Mouse (Mus musculus) spleen, postnatal 14 days (tissue): ENCODE data around the gene Wdr48.

Source experiments
- DNase-seq, 2 experiments: peaks; one replicate each; pipeline ENCODE4 v3.0.0; 2021 to 2022; ENCODE audit warnings: low spot score in 2 of 2

The Wdr48 gene

DNA sequence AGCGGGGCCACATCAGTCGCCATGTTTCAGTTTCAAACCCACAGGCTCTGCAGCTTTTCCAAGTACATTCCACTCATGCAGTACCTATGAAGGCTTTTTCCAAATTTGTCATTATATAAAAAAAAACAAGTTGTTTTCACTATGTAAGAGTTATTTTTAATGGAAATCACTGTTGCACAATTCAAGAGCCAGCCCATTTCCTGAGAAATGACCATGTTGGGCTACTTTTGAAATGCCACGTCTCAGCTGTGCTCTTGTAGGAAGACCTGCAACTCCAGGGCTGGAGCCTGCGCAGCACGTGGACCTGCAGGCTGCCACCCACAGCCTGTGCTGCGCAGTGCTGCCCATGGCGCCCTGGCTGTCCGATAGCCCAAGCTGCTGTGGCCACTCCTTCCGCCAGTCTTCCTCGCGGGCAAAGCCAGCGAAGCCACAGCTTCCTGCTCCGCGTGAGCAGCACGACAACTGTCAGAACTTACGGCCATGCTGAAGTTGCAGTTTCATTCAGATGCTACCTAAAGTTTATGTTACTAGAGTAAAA, 30.5 kb downstream of the Wdr48 start:
- DNase-seq = no peak

DNA sequence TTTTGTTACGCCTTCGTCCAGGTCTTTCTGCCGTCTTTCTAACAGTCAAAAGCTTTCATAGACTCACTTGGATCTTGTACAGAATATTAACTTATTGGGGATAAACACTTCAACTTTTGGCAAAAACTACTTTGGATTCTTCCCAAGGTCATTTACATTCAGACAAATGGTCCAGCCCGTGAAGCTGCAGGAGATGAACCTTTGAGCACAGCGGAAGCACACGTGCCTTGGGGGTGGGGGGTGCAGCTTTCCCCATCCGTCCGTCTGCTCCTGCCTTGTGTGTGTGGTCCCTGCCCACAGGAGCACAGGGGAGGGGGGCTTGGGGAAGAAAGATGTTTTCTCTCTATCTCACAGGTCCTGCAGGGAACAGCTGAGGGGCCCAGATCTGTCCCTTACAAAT, 31.1 kb downstream of the Wdr48 start:
- DNase-seq = no peak

DNA sequence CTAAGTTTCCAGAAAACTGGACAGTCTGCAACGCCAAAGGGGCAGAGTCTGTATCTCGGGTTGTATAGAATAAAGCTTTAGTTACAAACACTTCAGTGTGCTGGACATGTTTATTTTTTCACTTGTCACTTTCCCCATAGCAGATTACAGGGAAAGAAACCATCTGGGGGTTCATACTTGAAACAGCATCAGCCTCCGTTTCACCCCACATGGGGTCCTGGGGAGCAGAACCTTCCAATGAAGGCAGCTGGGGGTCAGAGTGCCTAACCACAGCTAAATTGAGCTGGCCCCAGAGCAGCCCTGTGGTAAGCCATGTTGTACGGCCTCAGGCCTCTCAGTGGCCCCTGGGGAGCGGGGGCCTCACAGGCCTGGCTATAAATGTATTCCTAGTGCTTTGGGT, 31.8 kb downstream of the Wdr48 start:
- no peak for DNase-seq

DNA sequence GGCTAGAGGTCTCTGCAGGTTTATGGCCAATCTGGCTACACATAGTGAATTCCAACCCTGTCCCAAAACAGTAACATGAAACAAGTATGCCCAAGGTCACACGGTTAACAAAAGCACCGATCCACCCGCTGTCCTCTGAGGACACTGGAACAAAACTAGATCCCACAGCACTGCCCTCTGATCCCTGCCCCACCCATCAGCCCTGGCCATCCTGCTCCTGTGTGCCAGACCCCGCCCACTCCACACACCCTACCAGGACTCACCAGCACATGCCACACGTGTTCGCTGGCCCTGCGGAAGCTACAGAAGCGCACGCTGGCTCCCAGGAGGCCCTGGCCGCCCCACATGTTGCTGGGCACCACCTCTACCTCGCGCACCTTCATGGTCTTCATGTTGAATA, 37.7 kb downstream of the Wdr48 start:
- DNase-seq = no peak

DNA sequence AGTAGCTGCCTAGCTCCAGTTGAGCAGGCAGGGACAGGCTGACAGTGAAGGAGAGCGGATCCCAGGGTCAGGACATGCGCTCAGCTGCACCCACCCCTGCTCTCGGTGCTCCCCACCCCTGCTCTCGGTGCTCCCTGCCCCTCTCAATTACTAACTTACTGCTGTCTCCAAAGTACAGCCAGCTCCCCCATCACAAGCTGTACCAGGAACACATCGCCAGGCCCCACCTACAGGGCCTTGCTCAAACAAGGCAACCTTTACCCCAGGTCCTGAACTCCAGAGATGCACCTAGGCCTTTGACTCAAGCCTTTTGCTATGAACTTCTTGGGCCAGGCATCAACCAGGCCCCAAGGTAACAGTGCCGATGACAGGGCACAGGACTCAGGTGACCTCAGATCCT, 39.0 kb downstream of the Wdr48 start:
- DNase-seq = no peak

DNA sequence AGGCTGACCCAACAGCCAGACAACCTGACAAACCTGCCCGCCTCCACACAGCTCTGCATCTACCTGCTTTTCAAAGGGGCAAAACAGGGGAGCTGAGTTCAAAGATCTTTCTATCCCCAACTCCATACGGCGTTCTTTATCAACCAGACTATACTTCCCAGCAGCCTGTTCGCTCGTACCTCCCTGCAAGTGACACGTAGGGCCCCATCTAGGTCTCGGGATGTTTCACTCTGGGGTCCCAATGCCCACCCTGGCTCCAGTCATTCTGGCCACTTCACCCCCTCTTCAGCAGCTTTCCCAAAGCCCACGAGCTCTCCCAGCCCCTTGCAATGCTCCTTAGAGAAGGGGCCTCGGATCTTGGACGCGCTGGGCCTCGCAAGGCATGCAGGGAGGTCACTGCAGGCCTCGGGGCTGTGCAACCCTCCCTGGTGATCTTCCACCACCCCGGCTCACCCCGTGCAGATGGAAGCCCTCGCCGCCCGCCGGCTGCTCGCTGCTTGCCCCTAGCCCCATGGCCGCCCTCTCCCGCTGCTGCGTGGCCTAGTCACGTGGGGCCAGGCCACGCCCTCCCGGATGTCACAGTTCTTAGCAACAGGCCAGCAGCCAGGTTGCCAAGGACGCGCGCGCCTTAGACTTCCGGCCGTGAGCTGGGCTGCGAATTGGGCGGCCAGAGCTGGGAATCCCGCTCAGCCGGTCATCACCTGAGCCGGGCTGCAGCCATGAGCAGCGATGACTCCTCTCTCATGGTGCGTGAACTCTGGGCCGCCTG, 42.5 kb downstream of the Wdr48 start, which contains the start of the genes Gorasp1 and Ttc21a:
Gorasp1 (minus strand) TSS at position 561 of the 769 bp plus-strand sequence.
Ttc21a (plus strand) TSS at position 602 of the 769 bp plus-strand sequence.
- peak; percentile 71 to 85 for DNase-seq

DNA sequence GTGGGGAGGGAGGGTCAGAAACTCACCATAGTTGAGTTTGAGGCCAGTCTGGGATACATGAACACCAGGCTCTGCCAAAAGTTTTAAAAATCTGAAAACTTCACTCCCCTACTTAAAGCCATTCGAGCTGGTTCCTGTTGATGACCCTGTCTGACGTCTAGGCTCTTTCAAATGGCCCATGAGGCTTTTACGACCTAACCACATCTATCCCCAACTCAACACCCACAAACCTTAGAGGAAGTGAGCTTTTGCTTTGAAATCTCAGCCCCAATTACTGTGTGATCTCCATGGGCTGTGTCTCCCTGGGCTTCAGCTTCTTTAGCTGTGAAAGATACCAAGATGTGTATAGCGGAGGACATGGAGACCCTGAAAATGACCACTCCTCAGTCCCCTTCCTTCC, 43.8 kb downstream of the Wdr48 start:
- no peak for DNase-seq

DNA sequence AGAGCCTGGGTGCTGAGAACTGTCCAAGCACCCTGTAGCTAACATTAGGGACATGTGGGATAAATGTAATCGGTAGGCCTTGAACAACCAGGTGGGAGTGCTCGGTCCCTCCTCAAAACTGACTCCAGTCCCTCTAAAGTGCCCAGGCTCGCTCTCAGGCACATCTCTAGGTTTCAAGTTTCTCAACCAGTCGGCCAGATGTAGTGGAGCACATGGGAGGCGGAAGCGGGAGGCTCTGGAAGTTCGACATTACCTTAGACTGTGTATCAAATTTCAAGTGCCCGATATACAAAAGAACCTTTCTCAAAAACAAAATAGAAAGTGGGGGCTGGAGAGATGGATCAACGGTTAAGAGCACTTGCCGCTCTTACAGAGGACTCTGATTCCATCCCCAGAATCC, 45.0 kb downstream of the Wdr48 start:
- DNase-seq = no peak

DNA sequence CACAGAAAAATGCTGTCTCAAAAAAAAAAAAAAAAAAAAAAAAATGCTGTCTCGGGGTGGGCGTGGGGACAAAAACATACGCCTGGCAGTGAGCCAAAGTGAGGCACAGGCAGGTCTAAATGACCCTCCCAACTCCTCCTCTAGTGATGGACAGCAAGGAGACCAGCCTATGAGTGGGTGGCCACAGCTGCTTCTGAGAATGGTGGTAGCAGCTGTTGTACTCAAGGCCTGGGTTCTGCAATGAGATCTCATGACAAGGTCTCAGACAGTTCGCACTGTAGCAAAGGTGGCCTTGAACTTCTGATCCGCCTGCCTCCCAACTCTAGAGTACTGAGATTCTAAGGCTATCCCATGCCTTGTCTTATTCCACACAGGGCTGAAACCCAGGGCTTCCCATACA, 46.7 kb downstream of the Wdr48 start:
- no peak for DNase-seq

DNA sequence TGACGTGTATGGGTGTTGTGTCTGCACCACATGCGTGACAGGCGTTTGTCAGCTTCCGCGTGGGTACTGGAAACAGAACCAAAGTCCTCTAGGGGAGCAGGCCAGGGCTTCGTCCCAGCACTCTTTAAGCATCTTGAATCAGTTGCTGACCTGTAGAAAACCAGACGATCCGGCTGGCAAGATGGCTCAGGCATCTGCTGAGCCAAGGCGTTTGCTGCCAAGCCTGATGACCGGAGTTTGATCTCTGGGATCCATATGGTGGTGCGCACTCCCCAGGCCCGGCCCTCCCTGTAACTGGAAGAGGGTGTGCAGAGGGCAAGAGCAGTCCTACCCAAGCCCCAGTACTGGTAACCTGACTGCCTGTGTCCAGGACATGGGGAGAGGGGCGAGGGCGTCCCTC, 47.2 kb downstream of the Wdr48 start:
- no peak for DNase-seq

DNA sequence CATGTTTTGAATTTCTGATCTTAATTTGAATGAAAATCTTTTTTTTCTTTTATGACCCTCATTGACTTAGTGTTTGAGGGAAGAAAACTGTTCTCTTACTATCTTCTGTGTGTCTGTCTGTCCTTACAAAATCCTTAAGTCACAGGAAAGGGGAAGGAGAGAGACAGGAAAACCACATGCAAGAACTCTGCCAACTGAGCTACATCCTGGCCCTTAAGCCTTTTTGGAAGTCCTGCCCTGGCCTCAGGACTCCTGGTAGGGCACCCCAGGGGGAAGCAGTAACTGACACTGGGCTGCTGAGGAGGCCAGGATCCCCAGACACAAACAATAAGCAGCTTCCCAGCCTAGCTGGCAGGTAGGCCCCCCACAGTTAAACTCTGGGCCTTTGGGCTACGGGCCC, 48.6 kb downstream of the Wdr48 start:
- no peak for DNase-seq

DNA sequence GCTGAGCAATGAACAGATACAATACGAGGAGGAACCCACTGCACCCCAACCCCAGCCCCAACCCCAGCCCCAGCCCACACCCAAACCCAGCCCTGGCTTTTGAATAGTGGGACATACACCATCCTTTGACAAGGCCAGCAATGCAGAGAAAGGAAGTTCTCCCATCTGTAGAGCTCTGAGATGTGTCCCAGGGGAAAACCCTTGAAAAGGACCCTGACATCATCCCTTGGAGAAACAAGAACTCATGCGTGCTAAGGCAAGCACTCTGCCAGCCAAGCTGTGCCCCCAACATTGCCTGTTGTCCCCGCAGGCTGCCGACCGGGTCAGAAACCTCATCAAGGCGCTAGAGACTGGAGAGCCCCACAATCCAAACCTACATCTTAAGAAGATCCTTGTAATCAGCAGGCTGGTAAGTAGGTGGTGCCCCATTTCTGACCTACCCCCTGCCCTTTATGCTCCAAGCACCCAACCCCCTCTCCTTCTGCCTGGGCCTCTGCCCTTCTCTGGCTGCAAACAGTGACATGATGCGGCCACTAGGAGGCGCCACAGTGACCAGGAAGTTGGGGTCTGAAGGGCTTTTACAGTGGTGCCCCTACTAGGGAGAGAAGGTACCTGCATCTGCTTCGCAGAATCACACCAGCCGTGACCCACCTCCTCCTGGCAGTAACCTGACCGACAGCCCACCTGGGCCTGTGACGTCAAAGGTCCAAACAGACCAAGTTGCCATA, 50.7 kb downstream of the Wdr48 start:
- DNase-seq = peak in 1 of 2 experiments; percentile 52

DNA sequence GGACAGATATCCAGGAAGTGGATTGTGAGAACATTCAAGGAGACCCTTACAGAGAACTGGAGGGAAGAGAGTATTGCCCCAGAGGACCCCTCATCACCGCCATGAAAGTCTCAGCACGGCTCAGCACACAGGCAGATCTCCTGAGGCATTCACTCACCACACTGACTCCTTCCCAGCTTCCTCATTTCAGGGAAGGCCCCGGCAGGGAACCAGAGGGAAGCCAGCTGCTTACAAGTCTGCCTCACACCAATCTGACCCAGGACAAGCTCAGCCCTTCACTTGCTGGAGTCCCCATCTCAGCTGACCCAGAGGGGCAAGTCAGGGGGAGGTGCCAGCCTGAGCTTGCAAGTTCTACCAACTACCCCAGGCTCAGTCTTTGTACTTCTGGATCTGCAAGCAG, 54.1 kb downstream of the Wdr48 start:
- DNase-seq = no peak

DNA sequence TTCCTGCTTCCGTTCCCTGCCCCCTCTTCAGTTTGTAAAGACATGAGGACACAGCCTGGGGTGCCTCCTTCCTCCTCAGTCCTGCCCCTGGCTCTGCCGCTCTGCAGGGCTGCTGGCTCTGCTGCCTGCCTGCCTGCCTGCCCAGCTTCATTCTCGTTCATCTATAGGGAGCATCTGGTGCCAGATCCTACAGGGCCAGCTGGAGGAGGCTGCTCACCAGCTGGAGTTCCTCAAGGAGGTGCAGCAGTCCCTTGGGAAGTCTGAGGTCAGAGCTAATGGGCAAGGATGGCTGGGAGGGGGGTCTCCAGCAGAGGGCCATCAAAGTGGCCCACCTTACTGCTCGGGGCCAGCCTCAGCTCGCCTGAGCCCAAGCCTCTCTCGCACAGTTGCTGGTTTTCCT, 55.8 kb downstream of the Wdr48 start:
- no peak for DNase-seq

DNA sequence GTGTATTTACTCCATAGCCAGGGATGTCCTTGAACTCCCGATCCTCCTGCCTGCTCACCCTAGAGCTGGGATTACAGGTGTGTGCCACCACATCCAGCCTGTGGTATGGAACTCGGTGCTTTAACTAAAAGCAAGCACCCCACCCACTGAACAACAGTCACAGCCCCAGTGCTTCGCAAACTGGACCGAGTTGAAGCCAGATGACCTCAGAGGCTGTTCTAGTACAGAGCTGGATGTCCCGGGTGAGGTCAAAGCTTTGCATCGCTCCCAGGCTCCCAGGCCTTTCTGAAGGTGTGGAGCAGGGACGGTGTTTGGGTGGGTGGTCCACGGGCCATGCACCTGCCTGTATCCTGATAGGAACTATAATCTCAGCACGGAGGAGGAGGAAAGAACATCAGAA, 56.7 kb downstream of the Wdr48 start:
- DNase-seq = no peak

DNA sequence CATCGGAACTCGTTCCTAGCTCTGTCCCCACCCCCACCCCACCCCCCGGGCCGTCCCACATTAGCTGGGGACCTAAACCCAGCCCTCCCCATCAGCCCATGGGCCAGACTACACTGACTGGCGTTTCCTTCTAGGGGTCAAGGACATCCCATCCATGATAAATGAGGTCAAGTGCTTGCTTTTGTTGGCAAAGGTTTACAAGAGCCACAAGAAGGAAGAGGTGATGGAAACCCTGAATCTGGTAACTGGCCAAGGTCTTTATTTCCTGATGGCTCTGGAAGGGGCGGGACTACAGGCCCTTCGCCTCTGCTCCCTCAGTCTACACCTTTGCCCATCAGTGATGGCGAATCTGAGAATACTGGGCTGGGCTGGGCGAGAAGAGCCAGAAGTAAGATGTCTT, 64.2 kb downstream of the Wdr48 start:
- DNase-seq = no peak

DNA sequence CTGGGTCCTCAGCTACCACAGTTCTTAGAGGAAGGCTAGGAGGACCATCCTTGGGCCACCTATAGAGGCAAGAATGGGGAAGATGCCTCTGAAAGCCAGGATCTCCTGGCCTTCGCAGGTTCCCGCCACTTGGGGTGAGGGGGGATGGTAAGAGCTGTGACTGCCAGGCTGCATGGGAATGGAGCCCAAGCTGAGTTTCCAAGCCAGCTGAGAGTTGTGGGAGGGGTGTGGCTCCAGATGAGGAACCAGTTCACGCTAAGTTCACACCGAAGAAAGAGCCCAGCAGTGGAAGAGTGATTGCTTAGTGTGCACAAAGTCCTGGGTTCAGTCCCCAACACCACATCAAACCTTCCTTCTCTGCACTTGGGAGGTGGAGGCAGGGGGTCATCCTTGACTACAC, 67.5 kb downstream of the Wdr48 start:
- no peak for DNase-seq

DNA sequence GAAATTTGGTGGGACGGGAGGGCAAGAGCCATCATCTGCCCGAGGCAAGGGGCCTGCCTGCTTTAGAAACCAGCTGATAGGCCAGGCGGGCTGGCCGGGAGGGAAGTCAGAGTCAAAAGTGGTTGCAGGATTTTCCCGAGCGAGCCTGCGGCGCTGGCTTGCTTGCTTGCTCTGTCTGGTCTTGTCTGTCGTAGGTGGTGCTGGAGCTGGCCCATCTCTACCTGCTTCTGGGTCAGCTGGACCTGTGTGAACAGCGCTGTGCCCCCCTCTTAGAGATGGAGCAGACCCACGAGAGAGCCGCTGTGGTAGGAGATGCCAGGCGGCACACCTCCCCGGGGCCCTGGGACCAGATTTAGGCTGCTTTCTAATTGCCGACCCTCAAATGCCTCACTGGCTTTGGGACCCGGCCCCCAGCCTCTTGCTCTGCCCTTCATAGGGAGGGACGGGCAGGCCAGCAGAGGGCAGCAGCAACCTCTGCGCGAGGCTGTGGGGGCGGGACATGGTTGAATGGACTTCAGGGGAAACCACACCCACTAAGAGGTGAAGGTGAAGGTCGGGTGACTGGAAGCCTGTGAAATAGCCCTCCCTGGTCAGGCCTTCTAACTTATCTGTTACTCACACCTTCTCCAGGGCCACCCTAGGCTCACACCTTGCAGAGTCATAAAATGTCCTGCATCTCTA, 68.4 kb downstream of the Wdr48 start:
- peak; percentile 47 to 63 for DNase-seq

DNA sequence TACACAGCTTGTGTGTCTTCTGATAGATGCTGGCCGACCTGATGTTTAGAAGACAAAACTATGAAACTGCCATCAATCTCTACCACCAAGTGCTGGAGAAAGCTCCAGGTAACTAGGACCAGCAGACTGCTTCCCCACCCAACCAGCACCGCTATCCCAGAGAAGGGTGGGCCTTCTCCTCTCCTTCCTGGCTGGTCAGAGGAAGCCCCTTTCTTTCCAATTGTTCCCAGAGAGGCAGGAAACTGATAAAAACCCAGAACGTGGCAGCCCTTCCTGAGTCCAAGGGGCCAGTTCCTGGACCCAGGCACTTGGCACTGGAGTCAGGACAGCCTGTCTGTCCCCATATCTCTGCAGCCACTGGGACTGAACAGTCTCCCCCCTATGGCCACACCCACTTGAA, 69.5 kb downstream of the Wdr48 start:
- DNase-seq = no peak

DNA sequence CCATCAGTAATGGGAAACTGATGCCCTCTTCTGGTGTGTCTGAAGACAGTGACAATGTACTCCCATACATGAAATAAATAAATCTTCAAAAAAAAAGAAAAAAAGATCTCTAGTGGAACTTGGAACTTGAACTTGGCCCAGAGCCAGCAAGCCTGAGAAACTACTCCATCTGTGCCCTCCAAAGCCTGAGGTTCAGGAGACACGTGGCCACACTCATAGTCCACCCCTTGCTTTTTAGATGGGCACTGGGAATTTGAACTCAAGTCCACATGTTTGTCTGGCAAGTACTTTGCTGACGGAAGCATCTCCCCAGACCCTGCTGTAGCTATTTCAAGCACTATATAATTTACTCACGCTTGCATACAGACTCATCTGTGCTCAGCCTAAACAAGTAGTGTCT, 70.5 kb downstream of the Wdr48 start:
- no peak for DNase-seq

DNA sequence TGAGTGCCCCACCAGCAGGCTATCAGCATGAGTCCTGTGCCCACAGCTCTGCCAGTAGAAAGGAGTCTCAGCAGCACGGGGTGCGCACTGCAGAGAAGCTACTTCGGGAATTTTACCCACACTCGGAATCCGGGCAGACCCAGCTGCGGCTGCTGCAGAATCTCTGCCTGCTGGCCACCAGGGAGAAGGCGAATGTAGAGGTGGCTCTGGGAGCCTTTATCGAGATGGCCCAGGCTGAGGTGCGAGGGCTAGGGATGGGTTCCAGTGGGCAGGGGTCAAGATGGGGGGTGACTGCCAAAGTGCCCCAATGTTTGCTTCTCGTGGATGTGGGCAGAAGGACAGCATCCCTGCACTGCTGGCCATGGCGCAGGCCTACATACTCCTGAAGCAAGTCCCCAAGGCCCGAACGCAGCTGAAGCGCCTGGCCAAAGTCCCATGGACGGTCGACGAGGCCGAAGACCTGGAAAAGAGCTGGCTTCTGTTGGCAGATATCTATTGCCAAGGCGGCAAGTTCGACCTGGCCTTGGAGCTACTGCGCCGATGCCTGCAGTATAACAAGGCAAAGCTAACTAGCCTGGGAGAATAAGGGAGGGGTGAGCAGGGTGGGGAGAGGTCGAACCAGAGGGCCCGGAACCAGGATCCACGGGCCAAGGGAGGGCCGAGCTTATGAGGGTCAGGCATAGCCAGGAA, 71.7 kb downstream of the Wdr48 start:
- no peak for DNase-seq

DNA sequence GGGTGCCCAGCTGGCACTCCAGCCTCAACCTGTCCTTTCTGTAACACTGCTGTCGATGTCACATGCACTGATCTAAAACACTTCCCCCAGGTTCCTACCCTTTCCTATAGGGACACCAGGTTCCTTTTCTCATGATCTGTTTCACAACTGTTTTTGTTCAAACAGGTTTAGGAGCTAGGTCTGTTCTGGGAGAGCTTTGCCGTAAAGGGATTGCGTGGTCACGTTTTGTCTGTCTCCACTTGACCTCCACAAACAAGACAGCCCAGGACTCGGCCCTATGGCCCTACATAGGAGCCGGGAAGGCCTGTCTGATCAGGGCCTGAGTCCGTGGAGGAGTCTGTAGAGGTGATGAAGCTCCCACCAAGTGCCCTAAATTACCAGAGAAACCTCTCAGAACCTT, 75.1 kb downstream of the Wdr48 start:
- DNase-seq = no peak
